Mouse (Mus musculus) T-helper 2 cell (primary cell): ENCODE measurements at regions not wholly inside any gene's neighbourhood (a gene's known extent, or its start where the extent isn't known, plus 50 kb on each side); places are given as distances from the start of the nearest gene placed in this dataset.
"Not testable (repeated sequence)": the region's sequence is repeated elsewhere in the genome, so short reads cannot be mapped to it uniquely, and the experiment has no call there.

ENCODE experiments used
- in situ Hi-C: fragments of 300-600 bp; cut with MboI, MseI; formaldehyde crosslinking; loops from one replicate; pipeline ENCODE4 v1.15.1; 2025; ENCODE audit warnings: high pct_unique_total_duplicates

GRCm38 (mm10) chr2:107468671-107469070 lies 178.2 kb downstream of the Kcna4 start:
- in situ Hi-C loops = no loop called here

- in situ Hi-C loops = no loop called here
Measured at GRCm38 (mm10) chr2:107503646-107504379, 213.4 kb downstream of the Kcna4 start.

- in situ Hi-C loops = no loop called here
Measured at GRCm38 (mm10) chr2:107507426-107508167, 217.2 kb downstream of the Kcna4 start.

- in situ Hi-C loops = not testable (repeated sequence)
Measured at GRCm38 (mm10) chr2:107515486-107515885, 225.0 kb downstream of the Kcna4 start.

GRCm38 (mm10) chr2:107518107-107518506 lies 227.7 kb downstream of the Kcna4 start:
- in situ Hi-C loops = no loop called here

GRCm38 (mm10) chr2:107518759-107519158 lies 228.3 kb downstream of the Kcna4 start:
- in situ Hi-C loops = no loop called here

- in situ Hi-C loops = no loop called here
Measured at GRCm38 (mm10) chr2:107519326-107519725, 228.9 kb downstream of the Kcna4 start.

- in situ Hi-C loops = no loop called here
Measured at GRCm38 (mm10) chr2:107519761-107520160, 229.3 kb downstream of the Kcna4 start.

GRCm38 (mm10) chr2:107543161-107543560 lies 252.7 kb downstream of the Kcna4 start:
- in situ Hi-C loops = no loop called here

- in situ Hi-C loops = no loop called here
Measured at GRCm38 (mm10) chr2:107552569-107552968, 262.1 kb downstream of the Kcna4 start.

- in situ Hi-C loops = no loop called here
Measured at GRCm38 (mm10) chr2:107556239-107556638, 265.8 kb downstream of the Kcna4 start.

GRCm38 (mm10) chr2:107569618-107570017 lies 279.2 kb downstream of the Kcna4 start:
- in situ Hi-C loops = no loop called here

GRCm38 (mm10) chr2:107609872-107610559 lies 319.6 kb downstream of the Kcna4 start:
- in situ Hi-C loops = no loop called here

- in situ Hi-C loops = no loop called here
Measured at GRCm38 (mm10) chr2:107611811-107612210, 321.4 kb downstream of the Kcna4 start.

GRCm38 (mm10) chr2:107612221-107612620 lies 321.8 kb downstream of the Kcna4 start:
- in situ Hi-C loops = no loop called here

- in situ Hi-C loops = no loop called here
Measured at GRCm38 (mm10) chr2:107614715-107615114, 324.3 kb downstream of the Kcna4 start.

- in situ Hi-C loops = no loop called here
Measured at GRCm38 (mm10) chr2:107627458-107627857, 337.0 kb downstream of the Kcna4 start.

- in situ Hi-C loops = loop anchor here (10.0 kb wide), 1 partner anchor 1424 kb away; no protein-coding TSS in a partner anchor
Measured at GRCm38 (mm10) chr2:107659176-107659575, 368.7 kb downstream of the Kcna4 start.
